Mouse (Mus musculus) myocyte (in vitro differentiated cells): ENCODE measurements at regions not wholly inside any gene's neighbourhood (a gene's known extent, or its start where the extent isn't known, plus 50 kb on each side); places are given as distances from the start of the nearest gene placed in this dataset.

Experiments used
- E2F4 ChIP-seq: IDR thresholded peaks from one replicate; pipeline ENCODE4 v1.6.1; 2011; ENCODE audit warnings: mild to moderate bottlenecking, control low read depth, moderate library complexity; ENCODE audit not compliant: insufficient read depth
- MAX ChIP-seq: IDR thresholded peaks from one replicate; pipeline ENCODE4 v1.6.1; 2011; ENCODE audit warnings: low read depth, mild to moderate bottlenecking, control low read depth
- MYOD1 ChIP-seq, 3 experiments: IDR thresholded peaks; one replicate each; pipeline ENCODE4 v1.6.1; 2011; ENCODE audit warnings: control low read depth in 2 of 3, low read depth in 2 of 3, mild to moderate bottlenecking in 2 of 3, moderate library complexity in 1 of 3; ENCODE audit not compliant: insufficient read length in 2 of 3, control insufficient read depth in 1 of 3
- MYOG ChIP-seq, 3 experiments: IDR thresholded peaks; one replicate each; pipeline ENCODE4 v1.6.1; 2011; ENCODE audit warnings: control low read depth in 2 of 3, low read depth in 2 of 3, mild to moderate bottlenecking in 2 of 3; ENCODE audit not compliant: insufficient read length in 2 of 3, control insufficient read depth in 1 of 3, insufficient read depth in 1 of 3
- POLR2A ChIP-seq: IDR thresholded peaks from one replicate; pipeline ENCODE4 v1.6.1; 2011; ENCODE audit warnings: low read depth, mild to moderate bottlenecking, control low read depth, moderate library complexity; ENCODE audit not compliant: insufficient read length
- REST ChIP-seq: IDR thresholded peaks from one replicate; pipeline ENCODE4 v1.6.1; 2011; ENCODE audit warnings: mild to moderate bottlenecking, control low read depth, moderate library complexity; ENCODE audit not compliant: insufficient read depth, insufficient read length
- SRF ChIP-seq: IDR thresholded peaks from one replicate; pipeline ENCODE4 v1.6.1; 2011; ENCODE audit warnings: low read depth; ENCODE audit not compliant: control insufficient read depth, insufficient read length
- TCF12 ChIP-seq: IDR thresholded peaks from one replicate; pipeline ENCODE4 v1.6.1; 2011; ENCODE audit warnings: mild to moderate bottlenecking, control low read depth; ENCODE audit not compliant: poor library complexity, insufficient read depth, severe bottlenecking
- TCF3 ChIP-seq: IDR thresholded peaks from one replicate; pipeline ENCODE4 v1.6.1; 2011; ENCODE audit warnings: low read depth, control low read depth; ENCODE audit not compliant: insufficient read length

- TF ChIP-seq SRF (no peak), MYOD1 (IDR thresholded peaks at IDR 0.05; ENCODE audit: control insufficient read depth in 1 of 3, insufficient read length in 2 of 3, low read depth in 2 of 3) (no peak), E2F4 (no peak), POLR2A (no peak), REST (no peak), TCF12 (no peak), TCF3 (no peak), MAX (no peak), MYOG (IDR thresholded peaks at IDR 0.05; ENCODE audit: control insufficient read depth in 1 of 3, insufficient read depth in 1 of 3, insufficient read length in 2 of 3, low read depth in 2 of 3) (no peak)
Observed at GRCm38 (mm10) chr17:10031033-10031432, 288.6 kb downstream of the Qk start.
